Mouse (Mus musculus): ENCODE measurements at regions not wholly inside any gene's neighbourhood (a gene's known extent, or its start where the extent isn't known, plus 50 kb on each side); places are given as distances from the start of the nearest gene placed in this dataset.

GRCm38 (mm10) chr4:56630251-56630650 is 109.6 kb upstream of the Gm26657 start:
- Histone ChIP-seq H3K27ac (ENCODE audit: low read length) (no peak overlapping the region), H3K4me1 (ENCODE audit: control insufficient read depth, insufficient read depth, low read length) (no peaks in the 10 kb centered on the region), H3K4me2 (ENCODE audit: low read length) (no peak overlapping the region), H3K4me3 (ENCODE audit: low read depth, low read length) (no peak overlapping the region), H3K36me3 (ENCODE audit: control insufficient read depth, insufficient read depth, low read length) (no peaks in the 10 kb centered on the region), H3K9ac (ENCODE audit: low read depth, low read length) (no peak overlapping the region), H3K9me3 (replicated peaks; ENCODE audit: control insufficient read depth, low read length, poor library complexity, severe bottlenecking) (no peaks in the 10 kb centered on the region), H3K27me3 (ENCODE audit: control insufficient read depth, insufficient read depth, low read depth, low read length) (no peaks in the 10 kb centered on the region)
- 60% methylated on average over 6 of the region's 6 CpGs for WGBS
- ATAC-seq: peak; percentile 83

DNA sequence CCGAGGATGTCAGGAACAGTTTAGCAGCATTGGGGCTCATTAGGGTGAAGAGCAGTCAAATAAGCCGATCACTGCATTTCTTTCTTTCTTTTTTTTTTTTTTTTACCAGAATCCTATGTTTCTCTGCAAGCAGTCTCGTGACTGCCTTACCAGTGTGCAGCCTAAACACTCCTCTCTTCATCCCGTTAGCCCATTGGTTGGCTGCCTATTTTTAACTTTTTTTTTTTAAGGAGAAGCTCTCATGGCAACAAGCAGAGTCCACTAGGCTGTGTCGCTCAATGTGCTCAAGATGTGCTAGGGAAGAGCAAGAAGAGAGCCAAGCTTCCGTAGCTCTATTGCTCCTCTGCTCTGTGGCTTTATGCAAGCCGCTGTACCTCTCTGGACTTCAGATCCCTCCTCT is 112.7 kb upstream of the Gm26657 start:
- ATAC-seq: no peak; the same call in 1 of the 2 replicates
- no peak overlapping the region for H3K4me2 ChIP-seq (ENCODE audit: low read length)
- H3K4me1 ChIP-seq (ENCODE audit: control insufficient read depth, insufficient read depth, low read length): no peaks in the 10 kb centered on the region
- no peaks in the 10 kb centered on the region for H3K27me3 ChIP-seq (ENCODE audit: control insufficient read depth, insufficient read depth, low read depth, low read length)
- H3K9me3 ChIP-seq (replicated peaks; ENCODE audit: control insufficient read depth, low read length, poor library complexity, severe bottlenecking): no peaks in the 10 kb centered on the region
- H3K27ac ChIP-seq (ENCODE audit: low read length): no peak overlapping the region
- H3K4me3 ChIP-seq (ENCODE audit: low read depth, low read length): no peak overlapping the region
- H3K36me3 ChIP-seq (ENCODE audit: control insufficient read depth, insufficient read depth, low read length): no peaks in the 10 kb centered on the region
- H3K9ac ChIP-seq (ENCODE audit: low read depth, low read length): no peak overlapping the region
- 60% methylated on average over 7 of the region's 7 CpGs for WGBS

DNA sequence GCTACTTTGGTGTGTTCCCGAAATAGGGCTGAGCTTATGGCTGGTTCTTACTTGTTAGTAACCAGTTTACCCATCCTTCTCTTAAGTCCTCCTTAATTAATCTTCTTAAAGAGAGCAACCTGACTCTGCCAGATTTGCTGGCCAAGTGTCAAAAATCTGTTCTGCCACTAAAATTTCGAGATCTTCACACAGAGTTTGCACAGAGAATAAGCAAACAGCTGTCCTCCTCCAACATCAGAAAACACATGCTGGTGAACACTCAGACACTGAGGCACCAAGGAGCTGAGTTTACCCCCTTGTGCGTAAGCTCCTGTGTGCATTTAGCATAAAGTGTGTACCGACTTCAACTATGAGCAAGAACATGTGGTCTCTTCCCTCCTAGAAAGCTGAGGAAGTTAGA is 118.1 kb upstream of the Gm26657 start:
- 86% methylated on average over 4 of the region's 4 CpGs for WGBS
- H3K4me2 ChIP-seq (ENCODE audit: low read length): no peak overlapping the region

DNA sequence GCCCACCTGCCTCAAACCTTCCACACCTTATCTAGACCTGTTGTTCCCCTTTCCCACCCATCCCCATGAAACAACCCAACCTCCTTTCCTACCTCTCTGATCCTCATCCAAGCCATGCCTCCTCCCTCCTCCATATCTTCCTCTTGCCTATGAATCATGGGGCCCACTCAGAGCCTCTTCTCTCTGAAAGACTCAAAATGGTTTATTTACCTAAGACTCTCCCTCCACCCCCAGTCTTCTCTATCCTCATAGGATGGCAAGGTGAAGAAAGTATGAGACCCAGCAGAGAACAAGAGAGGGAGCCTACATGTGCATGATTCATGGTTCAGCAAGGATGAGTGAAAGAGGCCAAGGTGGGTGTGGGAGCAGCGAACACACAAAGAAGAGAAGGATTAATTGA is 118.5 kb upstream of the Gm26657 start:
- no peak for ATAC-seq
- Histone ChIP-seq H3K9me3 (replicated peaks; ENCODE audit: control insufficient read depth, low read length, poor library complexity, severe bottlenecking) (no peaks in the 10 kb centered on the region), H3K36me3 (ENCODE audit: control insufficient read depth, insufficient read depth, low read length) (no peaks in the 10 kb centered on the region), H3K27ac (ENCODE audit: low read length) (no peak overlapping the region), H3K4me2 (ENCODE audit: low read length) (no peak overlapping the region), H3K4me3 (ENCODE audit: low read depth, low read length) (no peak overlapping the region), H3K9ac (ENCODE audit: low read depth, low read length) (no peak overlapping the region), H3K4me1 (ENCODE audit: control insufficient read depth, insufficient read depth, low read length) (no peaks in the 10 kb centered on the region), H3K27me3 (ENCODE audit: control insufficient read depth, insufficient read depth, low read depth, low read length) (no peaks in the 10 kb centered on the region)
- WGBS: 92% methylated on average over 1 of the region's 1 CpGs

More for the DNA sequence above, 118.1 kb upstream of the Gm26657 start:
- Histone ChIP-seq H3K9me3 (replicated peaks; ENCODE audit: control insufficient read depth, low read length, poor library complexity, severe bottlenecking) (no peaks in the 10 kb centered on the region), H3K36me3 (ENCODE audit: control insufficient read depth, insufficient read depth, low read length) (no peaks in the 10 kb centered on the region), H3K27me3 (ENCODE audit: control insufficient read depth, insufficient read depth, low read depth, low read length) (no peaks in the 10 kb centered on the region), H3K27ac (ENCODE audit: low read length) (no peak overlapping the region), H3K4me1 (ENCODE audit: control insufficient read depth, insufficient read depth, low read length) (no peaks in the 10 kb centered on the region), H3K9ac (ENCODE audit: low read depth, low read length) (no peak overlapping the region), H3K4me3 (ENCODE audit: low read depth, low read length) (no peak overlapping the region)
- no peak for ATAC-seq

GRCm38 (mm10) chr4:56620628-56621027 is 119.2 kb upstream of the Gm26657 start:
- H3K9ac ChIP-seq (ENCODE audit: low read depth, low read length): no peak overlapping the region
- H3K36me3 ChIP-seq (ENCODE audit: control insufficient read depth, insufficient read depth, low read length): no peaks in the 10 kb centered on the region
- no peak overlapping the region for H3K27ac ChIP-seq (ENCODE audit: low read length)
- no peak for ATAC-seq
- no peak overlapping the region for H3K4me2 ChIP-seq (ENCODE audit: low read length)
- H3K9me3 ChIP-seq (replicated peaks; ENCODE audit: control insufficient read depth, low read length, poor library complexity, severe bottlenecking): no peaks in the 10 kb centered on the region
- whole genome bisulfite sequencing: 95% methylated on average over 7 of the region's 7 CpGs
- H3K4me3 ChIP-seq (ENCODE audit: low read depth, low read length): no peak overlapping the region
- H3K27me3 ChIP-seq (ENCODE audit: control insufficient read depth, insufficient read depth, low read depth, low read length): no peaks in the 10 kb centered on the region
- no peaks in the 10 kb centered on the region for H3K4me1 ChIP-seq (ENCODE audit: control insufficient read depth, insufficient read depth, low read length)

GRCm38 (mm10) chr4:56619803-56620202 is 120.1 kb upstream of the Gm26657 start:
- Histone ChIP-seq H3K4me2 (ENCODE audit: low read length) (no peak overlapping the region), H3K9ac (ENCODE audit: low read depth, low read length) (no peak overlapping the region), H3K4me1 (ENCODE audit: control insufficient read depth, insufficient read depth, low read length) (no peaks in the 10 kb centered on the region), H3K27me3 (ENCODE audit: control insufficient read depth, insufficient read depth, low read depth, low read length) (no peaks in the 10 kb centered on the region), H3K36me3 (ENCODE audit: control insufficient read depth, insufficient read depth, low read length) (no peaks in the 10 kb centered on the region), H3K4me3 (ENCODE audit: low read depth, low read length) (no peak overlapping the region), H3K9me3 (replicated peaks; ENCODE audit: control insufficient read depth, low read length, poor library complexity, severe bottlenecking) (no peaks in the 10 kb centered on the region), H3K27ac (ENCODE audit: low read length) (no peak overlapping the region)
- no peak for ATAC-seq

- Histone ChIP-seq H3K4me2 (ENCODE audit: low read length) (no peak overlapping the region), H3K9me3 (replicated peaks; ENCODE audit: control insufficient read depth, low read length, poor library complexity, severe bottlenecking) (no peaks in the 10 kb centered on the region), H3K9ac (ENCODE audit: low read depth, low read length) (no peak overlapping the region), H3K4me3 (ENCODE audit: low read depth, low read length) (no peak overlapping the region), H3K27ac (ENCODE audit: low read length) (no peak overlapping the region), H3K27me3 (ENCODE audit: control insufficient read depth, insufficient read depth, low read depth, low read length) (no peaks in the 10 kb centered on the region), H3K36me3 (ENCODE audit: control insufficient read depth, insufficient read depth, low read length) (no peaks in the 10 kb centered on the region), H3K4me1 (ENCODE audit: control insufficient read depth, insufficient read depth, low read length) (no peaks in the 10 kb centered on the region)
- ATAC-seq: no peak
- 91% methylated on average over 3 of the region's 3 CpGs for WGBS
Measured at GRCm38 (mm10) chr4:56619054-56619453, 120.8 kb upstream of the Gm26657 start.

- no peak for ATAC-seq
- no peaks in the 10 kb centered on the region for H3K9me3 ChIP-seq (replicated peaks; ENCODE audit: control insufficient read depth, low read length, poor library complexity, severe bottlenecking)
- H3K27ac ChIP-seq (ENCODE audit: low read length): no peak overlapping the region
- H3K4me1 ChIP-seq (ENCODE audit: control insufficient read depth, insufficient read depth, low read length): no peaks in the 10 kb centered on the region
- H3K4me3 ChIP-seq (ENCODE audit: low read depth, low read length): no peak overlapping the region
- no peaks in the 10 kb centered on the region for H3K36me3 ChIP-seq (ENCODE audit: control insufficient read depth, insufficient read depth, low read length)
- WGBS: 92% methylated on average over 5 of the region's 5 CpGs
- H3K27me3 ChIP-seq (ENCODE audit: control insufficient read depth, insufficient read depth, low read depth, low read length): no peaks in the 10 kb centered on the region
- H3K4me2 ChIP-seq (ENCODE audit: low read length): no peak overlapping the region
- H3K9ac ChIP-seq (ENCODE audit: low read depth, low read length): no peak overlapping the region
Measured at GRCm38 (mm10) chr4:56618433-56618832, 121.4 kb upstream of the Gm26657 start.

GRCm38 (mm10) chr4:56617661-56618360 is 122.1 kb upstream of the Gm26657 start:
- ATAC-seq: 0 out of 2 replicates have a peak, but pooled peaks have one; percentile 36
- Histone ChIP-seq H3K27me3 (ENCODE audit: control insufficient read depth, insufficient read depth, low read depth, low read length) (no peaks in the 10 kb centered on the region), H3K27ac (ENCODE audit: low read length) (no peak overlapping the region), H3K4me1 (ENCODE audit: control insufficient read depth, insufficient read depth, low read length) (no peaks in the 10 kb centered on the region), H3K9me3 (replicated peaks; ENCODE audit: control insufficient read depth, low read length, poor library complexity, severe bottlenecking) (no peaks in the 10 kb centered on the region), H3K36me3 (ENCODE audit: control insufficient read depth, insufficient read depth, low read length) (no peaks in the 10 kb centered on the region), H3K9ac (ENCODE audit: low read depth, low read length) (no peak overlapping the region), H3K4me3 (ENCODE audit: low read depth, low read length) (no peak overlapping the region), H3K4me2 (ENCODE audit: low read length) (no peak overlapping the region)
- WGBS: 61% methylated on average over 10 of the region's 10 CpGs

Measured in midbrain, embryonic 16.5 days (tissue).